Mouse (Mus musculus): ENCODE results near the gene Tdrd12.

Tdrd12 gene

GRCm38 (mm10) chr7:35448867-35449266 lies 88.7 kb downstream of the Tdrd12 start:
- no peak for DNase-seq (ENCODE audit: low read depth in 1 of 2, low spot score in 2 of 2)

GRCm38 (mm10) chr7:35447996-35448846 lies 89.3 kb downstream of the Tdrd12 start, which contains the start of gene Slc7a9:
TSS of gene Slc7a9 (plus strand) at chr7:35448796.
- no peak for DNase-seq (ENCODE audit: low read depth in 1 of 2, low spot score in 2 of 2)

GRCm38 (mm10) chr7:35447501-35447900 lies 90.0 kb downstream of the Tdrd12 start:
- DNase-seq (ENCODE audit: low read depth in 1 of 2, low spot score in 2 of 2): no peak

- no peak for DNase-seq (ENCODE audit: low read depth in 1 of 2, low spot score in 2 of 2)
These were observed 102.3 kb downstream of the Tdrd12 start for GRCm38 (mm10) chr7:35435266-35435665.

- DNase-seq (ENCODE audit: low read depth in 1 of 2, low spot score in 2 of 2): no peak
These were observed 109.4 kb downstream of the Tdrd12 start for GRCm38 (mm10) chr7:35428146-35428545.

- DNase-seq (ENCODE audit: low read depth in 1 of 2, low spot score in 2 of 2): no peak
These were observed 114.5 kb downstream of the Tdrd12 start for GRCm38 (mm10) chr7:35423071-35423470.
